Mouse (Mus musculus) gastrocnemius, adult 18-20 months (tissue): ENCODE data around the gene Spsb2. TPM values are rescaled to one million over a fixed set of nuclear protein-coding genes. Genes with fewer than 3 reads are reported as not detected.
"Not testable (repeated sequence)": the region's sequence is repeated elsewhere in the genome, so short reads cannot be mapped to it uniquely, and the experiment has no call there.

Experiments
- DNase-seq: peaks from one replicate; pipeline ENCODE4 v3.0.0; 2021; ENCODE audit warnings: low spot score
- total RNA-seq, 2 experiments: library from RNA; stranded (reverse); gene quantifications; 2 replicates each; pipeline ENCODE4 v1.2.3; 2021

Spsb2 gene
- total RNA-seq, 2 experiments from 2014 or later, result 2.2 to 5.3 TPM

- DNase-seq, result no peak
Observed at GRCm38 (mm10) chr6:124817125-124817524, 8.7 kb downstream of the Spsb2 start.

- DNase-seq, result no peak
Observed at GRCm38 (mm10) chr6:124817563-124817962, 9.1 kb downstream of the Spsb2 start.

GRCm38 (mm10) chr6:124817971-124818370 lies 9.5 kb downstream of the Spsb2 start:
- no peak for DNase-seq

GRCm38 (mm10) chr6:124820891-124821290 lies 12.4 kb downstream of the Spsb2 start:
- DNase-seq, result no peak

- DNase-seq, result no peak
Observed at GRCm38 (mm10) chr6:124822049-124822448, 13.6 kb downstream of the Spsb2 start.

- peak; percentile 32 for DNase-seq
Observed at GRCm38 (mm10) chr6:124828101-124828592, 19.7 kb downstream of the Spsb2 start.

GRCm38 (mm10) chr6:124828868-124829798 lies 20.7 kb downstream of the Spsb2 start, which contains the start of the genes Usp5 and Cdca3:
TSS of gene Usp5 (minus strand) at chr6:124829484.
TSS of gene Cdca3 (plus strand) at chr6:124829547.
- DNase-seq, result peak; percentile 99

- peak; percentile 96 for DNase-seq
Observed at GRCm38 (mm10) chr6:124829799-124830700, 21.6 kb downstream of the Spsb2 start.

GRCm38 (mm10) chr6:124831199-124831598 lies 22.7 kb downstream of the Spsb2 start:
- not testable (repeated sequence) for DNase-seq

GRCm38 (mm10) chr6:124831649-124832048 lies 23.2 kb downstream of the Spsb2 start:
- DNase-seq, result no peak

GRCm38 (mm10) chr6:124834512-124835081 lies 26.1 kb downstream of the Spsb2 start:
- no peak for DNase-seq

- no peak for DNase-seq
Observed at GRCm38 (mm10) chr6:124835531-124835930, 27.1 kb downstream of the Spsb2 start.

GRCm38 (mm10) chr6:124836411-124836810 lies 27.9 kb downstream of the Spsb2 start:
- DNase-seq, result no peak

GRCm38 (mm10) chr6:124839805-124840204 lies 31.3 kb downstream of the Spsb2 start:
- DNase-seq, result peak; percentile 65

- DNase-seq, result no peak
Observed at GRCm38 (mm10) chr6:124840241-124841167, 32.0 kb downstream of the Spsb2 start, which contains the start of gene Gnb3. TSS of gene Gnb3 (minus strand) at chr6:124840275.

GRCm38 (mm10) chr6:124847305-124847704 lies 38.8 kb downstream of the Spsb2 start:
- DNase-seq, result peak; percentile 91

GRCm38 (mm10) chr6:124850535-124850934 lies 42.1 kb downstream of the Spsb2 start:
- DNase-seq, result no peak

- no peak for DNase-seq
Observed at GRCm38 (mm10) chr6:124854647-124855046, 46.2 kb downstream of the Spsb2 start.

- DNase-seq, result no peak
Observed at GRCm38 (mm10) chr6:124856321-124856720, 47.9 kb downstream of the Spsb2 start.
